Mouse (Mus musculus): ENCODE measurements at regions not wholly inside any gene's neighbourhood (a gene's known extent, or its start where the extent isn't known, plus 50 kb on each side); places are given as distances from the start of the nearest gene placed in this dataset.

- in situ Hi-C loops (cut with MboI, MseI), result no loop called here
Observed at GRCm38 (mm10) chr4:131207249-131207648, 263.1 kb downstream of the Matn1 start.

- in situ Hi-C loops (cut with MboI, MseI), result no loop called here
Observed at GRCm38 (mm10) chr4:131208166-131208565, 264.0 kb downstream of the Matn1 start.

- in situ Hi-C loops (cut with MboI, MseI), result no loop called here
Observed at GRCm38 (mm10) chr4:131208637-131209036, 264.5 kb downstream of the Matn1 start.

- in situ Hi-C loops (cut with MboI, MseI), result no loop called here
Observed at GRCm38 (mm10) chr4:131212711-131213110, 268.5 kb downstream of the Matn1 start.

GRCm38 (mm10) chr4:131215682-131216081 is 271.5 kb downstream of the Matn1 start:
- in situ Hi-C loops (cut with MboI, MseI), result no loop called here

- in situ Hi-C loops (cut with MboI, MseI), result no loop called here
Observed at GRCm38 (mm10) chr4:131216361-131216760, 272.2 kb downstream of the Matn1 start.

- in situ Hi-C loops (cut with MboI, MseI), result no loop called here
Observed at GRCm38 (mm10) chr4:131217083-131217482, 272.9 kb downstream of the Matn1 start.

GRCm38 (mm10) chr4:131217571-131218155 is 273.5 kb downstream of the Matn1 start:
- in situ Hi-C loops (cut with MboI, MseI), result no loop called here

GRCm38 (mm10) chr4:131220966-131221365 is 276.8 kb downstream of the Matn1 start:
- in situ Hi-C loops (cut with MboI, MseI), result no loop called here

- in situ Hi-C loops (cut with MboI, MseI), result no loop called here
Observed at GRCm38 (mm10) chr4:131230361-131230760, 286.2 kb downstream of the Matn1 start.

- in situ Hi-C loops (cut with MboI, MseI), result no loop called here
Observed at GRCm38 (mm10) chr4:131236611-131237031, 292.4 kb downstream of the Matn1 start.

GRCm38 (mm10) chr4:131238591-131238990 is 294.4 kb downstream of the Matn1 start:
- in situ Hi-C loops (cut with MboI, MseI), result no loop called here

GRCm38 (mm10) chr4:131239132-131239531 is 294.9 kb downstream of the Matn1 start:
- in situ Hi-C loops (cut with MboI, MseI), result no loop called here

- in situ Hi-C loops (cut with MboI, MseI), result no loop called here
Observed at GRCm38 (mm10) chr4:131240457-131240856, 296.3 kb downstream of the Matn1 start.

- in situ Hi-C loops (cut with MboI, MseI), result no loop called here
Observed at GRCm38 (mm10) chr4:131242250-131242649, 298.1 kb downstream of the Matn1 start.

- in situ Hi-C loops (cut with MboI, MseI), result no loop called here
Observed at GRCm38 (mm10) chr4:131243744-131244387, 299.7 kb downstream of the Matn1 start.

- in situ Hi-C loops (cut with MboI, MseI), result no loop called here
Observed at GRCm38 (mm10) chr4:131252602-131253442, 308.6 kb downstream of the Matn1 start.

- in situ Hi-C loops (cut with MboI, MseI), result no loop called here
Observed at GRCm38 (mm10) chr4:131253443-131253817, 309.2 kb downstream of the Matn1 start.

- in situ Hi-C loops (cut with MboI, MseI), result no loop called here
Observed at GRCm38 (mm10) chr4:131254243-131254642, 310.1 kb downstream of the Matn1 start.

GRCm38 (mm10) chr4:131254691-131255090 is 310.5 kb downstream of the Matn1 start:
- in situ Hi-C loops (cut with MboI, MseI), result no loop called here

GRCm38 (mm10) chr4:131261236-131261635 is 317.1 kb downstream of the Matn1 start:
- in situ Hi-C loops (cut with MboI, MseI), result loop anchor here (5.0 kb wide), 1 partner anchor 299 kb away; no protein-coding TSS in a partner anchor

- in situ Hi-C loops (cut with MboI, MseI), result loop anchor here (5.0 kb wide), 1 partner anchor 301 kb away; no protein-coding TSS in a partner anchor
Observed at GRCm38 (mm10) chr4:131262909-131263308, 318.7 kb downstream of the Matn1 start.

All from T-helper 1 cell (primary cell).